Mouse (Mus musculus) neutrophil, adult 65 days (primary cell): ENCODE data around the gene Mybbp1a. TPM values are rescaled to one million over a fixed set of nuclear protein-coding genes. Genes with fewer than 3 reads are reported as not detected.

Source experiments
- total RNA-seq: library from RNA; stranded (reverse); gene quantifications from 2 replicates; pipeline ENCODE4 v1.2.4, GENCODE M21; 2023

The Mybbp1a gene
- total RNA-seq, result 24.0 and 31.3 TPM in 2 replicates

DNA sequence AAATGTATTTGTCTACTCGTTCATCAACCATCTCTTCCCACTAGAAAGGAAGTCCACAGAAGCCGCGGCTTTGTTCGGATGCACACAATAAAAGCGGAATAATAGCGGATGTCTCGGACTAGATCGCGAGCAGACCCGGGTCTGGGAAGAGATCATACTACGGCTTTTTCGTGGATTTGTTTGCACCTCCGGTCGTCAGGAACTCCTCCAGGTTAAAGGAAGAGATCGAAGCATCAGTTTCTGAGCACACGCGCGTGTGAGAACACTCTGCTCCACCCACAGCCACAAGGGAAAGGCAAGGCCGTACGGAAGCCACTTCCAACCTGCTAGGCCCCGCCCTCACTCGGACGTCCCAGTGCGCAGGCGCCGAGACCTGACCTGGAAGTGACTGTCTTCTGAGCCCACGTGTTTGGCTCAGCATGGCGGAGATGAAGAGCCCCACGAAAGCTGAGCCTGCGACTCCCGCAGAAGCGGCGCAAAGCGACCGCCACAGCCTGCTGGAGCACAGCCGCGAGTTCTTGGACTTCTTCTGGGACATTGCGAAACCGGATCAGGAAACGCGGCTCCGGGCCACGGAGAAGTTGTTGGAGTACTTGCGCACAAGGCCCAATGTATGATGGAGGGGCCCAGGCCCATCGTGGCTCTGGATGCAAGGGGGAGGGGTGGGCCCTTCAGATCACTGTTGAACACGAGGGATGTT is at the start of gene Mybbp1a:
Gene Mybbp1a, plus strand, starts transcription at position 391 of the 700 bp plus-strand sequence.

DNA sequence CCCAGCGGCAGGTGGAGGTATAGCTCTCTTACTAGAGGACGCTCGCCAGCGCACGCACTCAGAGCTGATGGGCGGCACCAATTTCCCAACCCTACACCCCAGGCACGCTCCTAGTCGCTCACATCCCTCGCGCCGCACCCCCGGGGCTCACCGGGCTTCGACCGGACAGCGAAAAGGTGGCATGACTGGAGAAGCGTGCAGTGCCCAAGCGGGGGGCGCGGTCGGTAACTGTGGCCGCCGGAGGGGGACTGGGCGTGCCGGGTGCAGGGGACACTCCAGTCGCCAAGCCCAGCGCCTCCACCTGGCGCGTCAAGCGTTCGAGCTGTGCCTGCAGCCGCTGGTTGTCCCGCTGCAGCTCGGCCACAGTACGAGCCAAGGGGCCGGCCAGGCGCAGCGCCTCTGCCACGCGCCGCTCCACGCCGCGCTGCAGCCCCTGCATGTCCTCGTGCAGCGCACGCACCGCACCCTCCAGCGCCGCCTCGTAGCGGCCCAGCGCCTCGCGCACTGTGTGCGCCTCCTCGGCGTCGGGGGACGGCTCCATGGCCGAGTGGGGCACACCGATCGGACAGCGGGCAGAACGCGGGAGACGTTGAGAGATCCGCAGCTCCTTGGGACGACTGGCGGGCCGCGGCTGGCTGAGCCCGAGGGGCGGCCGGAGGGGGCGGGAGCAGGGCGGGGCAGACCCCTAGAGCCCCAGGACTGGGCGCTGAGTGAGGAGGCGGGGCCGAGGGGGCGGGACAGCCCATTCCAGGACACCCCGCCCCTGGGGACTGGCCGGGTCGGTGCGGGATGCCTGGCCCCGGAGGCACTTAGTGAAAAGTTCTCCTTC is 29.8 kb upstream of the Mybbp1a start, which contains the start of gene Smtnl2:
Gene Smtnl2, minus strand, starts transcription at position 621 of the 829 bp plus-strand sequence.

DNA sequence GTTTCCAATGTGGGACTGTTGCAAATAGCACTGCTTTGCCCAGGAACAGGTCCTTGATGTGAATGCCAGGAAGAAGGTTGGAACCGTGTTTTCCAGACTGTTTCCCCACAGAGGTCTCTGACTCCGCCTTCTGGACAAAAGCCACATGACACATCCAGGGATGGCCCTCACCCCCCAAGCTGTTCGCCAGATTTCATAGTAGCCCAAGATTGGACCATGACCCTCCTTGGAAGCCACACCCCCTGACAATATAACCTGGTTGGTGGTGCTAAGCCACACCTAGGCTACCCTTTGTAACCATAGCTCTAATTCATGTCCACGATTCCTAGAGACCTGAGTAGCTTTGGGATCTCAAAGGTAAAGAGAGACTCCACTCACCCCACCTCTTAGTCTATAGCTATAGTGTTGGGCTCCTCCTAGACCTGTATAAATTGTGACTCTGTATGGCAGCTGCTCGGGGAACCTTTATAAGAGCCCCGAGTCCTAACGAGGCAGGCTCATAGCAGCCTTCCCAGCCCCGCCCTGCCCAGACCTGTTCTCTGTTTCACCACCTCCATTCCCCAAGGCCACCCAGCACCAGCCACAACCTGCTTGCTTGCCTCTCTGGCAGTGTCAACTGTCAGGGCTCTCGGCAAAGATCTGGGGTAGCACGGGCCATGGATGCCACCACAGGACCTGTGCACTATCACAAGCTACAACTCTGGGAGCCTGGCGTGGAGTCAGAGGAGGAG is 6.0 kb upstream of the Mybbp1a start, which contains the start of gene Ggt6:
Gene Ggt6, plus strand, starts transcription at position 564 of the 731 bp plus-strand sequence.

DNA sequence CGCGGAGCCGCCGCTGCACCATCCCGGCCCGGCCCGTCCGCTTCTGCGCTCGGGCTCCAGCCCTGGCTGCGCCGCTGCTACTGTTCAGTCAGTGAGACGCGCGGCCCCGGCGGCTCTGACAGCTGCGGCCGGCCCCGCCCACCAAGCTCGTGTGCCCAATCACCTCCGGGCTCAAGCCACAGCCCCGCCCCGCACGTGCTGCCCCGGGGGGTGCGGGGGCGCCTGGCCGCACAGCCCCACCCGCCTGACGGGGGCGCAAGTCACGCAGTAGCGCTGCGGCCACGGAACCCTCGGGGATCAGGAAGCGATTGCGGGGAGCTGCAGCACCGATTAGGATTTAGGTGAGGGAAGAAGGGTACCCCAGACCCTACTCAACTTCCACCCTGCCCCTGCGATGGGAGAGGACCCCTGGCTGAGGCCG is 48.7 kb downstream of the Mybbp1a start, which contains the start of gene Spns2:
Gene Spns2, minus strand, starts transcription at position 24 of the 421 bp plus-strand sequence.

Other genes starting within 250 kb of the Mybbp1a start
- 0.32 and 0.48 TPM in 2 replicates for gene Gm43951, start 234.5 kb upstream of the Mybbp1a start, total RNA-seq
- 7.7 and 9.8 TPM in 2 replicates for gene 4933427D14Rik, start 233.9 kb upstream of the Mybbp1a start, total RNA-seq
- 34.4 and 47.3 TPM in 2 replicates for gene Txndc17, start 233.8 kb upstream of the Mybbp1a start, total RNA-seq
- gene Med31, start 225.8 kb upstream of the Mybbp1a start, total RNA-seq, result 24.7 and 32.1 TPM in 2 replicates
- gene Slc13a5, start 174.1 kb upstream of the Mybbp1a start, total RNA-seq, result 0.69 TPM in 1 of 2 replicates, not detected in the other
- gene Xaf1, start 139.7 kb upstream of the Mybbp1a start, total RNA-seq, result 9.8 and 15.2 TPM in 2 replicates
- gene Fbxo39, start 126.9 kb upstream of the Mybbp1a start, total RNA-seq, result 0.23 TPM in 1 of 2 replicates, not detected in the other
- not detected in 2 replicates for gene Tekt1, start 78.9 kb upstream of the Mybbp1a start, total RNA-seq
- gene Smtnl2, start 29.6 kb upstream of the Mybbp1a start, total RNA-seq, result 0.36 TPM in 1 of 2 replicates, not detected in the other
- gene Ggt6, start 5.8 kb upstream of the Mybbp1a start, total RNA-seq, result not detected in 2 replicates
- 0.86 and 1.6 TPM in 2 replicates for gene Spns2, start 48.5 kb downstream of the Mybbp1a start, total RNA-seq
- 6.5 and 7.8 TPM in 2 replicates for gene Spns3, start 109.2 kb downstream of the Mybbp1a start, total RNA-seq
- gene Ube2g1, start 165.9 kb downstream of the Mybbp1a start, total RNA-seq, result 15.4 and 24.0 TPM in 2 replicates
- 70.8 and 80.0 TPM in 2 replicates for gene Ankfy1, start 248.7 kb downstream of the Mybbp1a start, total RNA-seq